Mouse (Mus musculus) brain, adult 2 months (tissue): ENCODE data around the gene 1700025C18Rik.

Source experiments
- DNase-seq: peaks from one replicate; pipeline ENCODE4 v3.0.0; 2011; ENCODE audit warnings: low read depth, low spot score

The 1700025C18Rik gene

GRCm38 (mm10) chr2:165090650-165091049 lies at the start of gene 1700025C18Rik:
1700025C18Rik (minus strand) TSS chr2:165090750.
- DNase-seq = no peak

- peak; percentile 66 for DNase-seq
Observed at GRCm38 (mm10) chr2:165136049-165136448, 45.5 kb upstream of the 1700025C18Rik start.

- DNase-seq = peak; percentile 51
Observed at GRCm38 (mm10) chr2:165133566-165133965, 43.0 kb upstream of the 1700025C18Rik start.

GRCm38 (mm10) chr2:165131428-165131827 lies 40.9 kb upstream of the 1700025C18Rik start:
- DNase-seq = peak; percentile 48

GRCm38 (mm10) chr2:165129189-165129588 lies 38.6 kb upstream of the 1700025C18Rik start:
- DNase-seq = peak; percentile 48

GRCm38 (mm10) chr2:165126896-165127562 lies 36.5 kb upstream of the 1700025C18Rik start:
- no peak for DNase-seq

- DNase-seq = peak; percentile 74
Observed at GRCm38 (mm10) chr2:165121206-165121840, 30.8 kb upstream of the 1700025C18Rik start.

- DNase-seq = no peak
Observed at GRCm38 (mm10) chr2:165120765-165121164, 30.2 kb upstream of the 1700025C18Rik start.

- no peak for DNase-seq
Observed at GRCm38 (mm10) chr2:165113733-165114132, 23.2 kb upstream of the 1700025C18Rik start.

- peak; percentile 75 for DNase-seq
Observed at GRCm38 (mm10) chr2:165112149-165112548, 21.6 kb upstream of the 1700025C18Rik start.

- DNase-seq = peak; percentile 27
Observed at GRCm38 (mm10) chr2:165106585-165106984, 16.0 kb upstream of the 1700025C18Rik start.

- DNase-seq = peak; percentile 35
Observed at GRCm38 (mm10) chr2:165105513-165106079, 15.0 kb upstream of the 1700025C18Rik start.

GRCm38 (mm10) chr2:165102920-165103319 lies 12.4 kb upstream of the 1700025C18Rik start:
- DNase-seq = no peak

- no peak for DNase-seq
Observed at GRCm38 (mm10) chr2:165100749-165101148, 10.2 kb upstream of the 1700025C18Rik start.

GRCm38 (mm10) chr2:165098861-165099260 lies 8.3 kb upstream of the 1700025C18Rik start:
- DNase-seq = no peak

- DNase-seq = no peak
Observed at GRCm38 (mm10) chr2:165096367-165096766, 5.8 kb upstream of the 1700025C18Rik start.

- no peak for DNase-seq
Observed at GRCm38 (mm10) chr2:165092393-165092792, 1.8 kb upstream of the 1700025C18Rik start.

- no peak for DNase-seq
Observed at GRCm38 (mm10) chr2:165091433-165091965, 949 bp upstream of the 1700025C18Rik start.

GRCm38 (mm10) chr2:165089470-165089869 lies 1.1 kb downstream of the 1700025C18Rik start:
- DNase-seq = no peak

GRCm38 (mm10) chr2:165086634-165087033 lies 3.9 kb downstream of the 1700025C18Rik start:
- no peak for DNase-seq

- DNase-seq = no peak
Observed at GRCm38 (mm10) chr2:165081257-165081656, 9.3 kb downstream of the 1700025C18Rik start.

GRCm38 (mm10) chr2:165080657-165081056 lies 9.9 kb downstream of the 1700025C18Rik start:
- no peak for DNase-seq
